Mouse (Mus musculus) lung, postnatal 0 days (tissue): Measurements from ENCODE around the gene Ltn1.

Experiments used
- CTCF ChIP-seq: IDR thresholded peaks from 2 replicates; pipeline ENCODE4 v1.5.1; 2016; ENCODE audit warnings: antibody characterized with exemption, mild to moderate bottlenecking
- EP300 ChIP-seq: IDR thresholded peaks from 2 replicates; pipeline ENCODE4 v1.6.1; 2016; ENCODE audit warnings: antibody characterized with exemption, mild to moderate bottlenecking, control low read depth

DNA sequence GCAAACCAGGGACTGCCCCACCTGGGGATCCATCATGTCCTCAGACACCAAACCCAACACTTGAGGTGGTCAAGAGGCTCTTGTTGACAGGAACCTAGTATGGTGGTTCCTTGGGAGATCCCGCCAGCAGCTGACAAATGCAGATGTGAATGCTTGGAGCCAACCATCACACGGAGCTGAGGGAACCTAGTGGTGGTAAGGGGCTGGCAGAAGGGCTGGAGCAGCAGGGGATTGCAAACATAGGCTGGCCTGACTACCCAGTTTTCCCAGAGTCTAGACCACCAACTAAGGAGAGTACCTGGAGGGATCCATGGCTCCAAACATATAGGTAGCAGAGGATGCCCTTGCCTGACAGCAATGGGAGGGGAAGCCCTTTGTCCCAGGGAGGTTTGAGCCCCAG, 20.8 kb upstream of the Ltn1 start:
- TF ChIP-seq EP300 (no peak), CTCF (no peak)
